Mouse (Mus musculus) skeletal muscle tissue, adult 2 months (tissue): ENCODE data around the gene Vapb.
A peak's percentile ranks its signal among the peaks of the same experiment; 100 is the strongest.
"Not testable (repeated sequence)": the region's sequence is repeated elsewhere in the genome, so short reads cannot be mapped to it uniquely, and the experiment has no call there.

Source experiments
- DNase-seq: peaks from one replicate; pipeline ENCODE4 v3.0.0-alpha.2; 2012; ENCODE audit warnings: low read depth, low spot score

The Vapb gene

GRCm38 (mm10) chr2:173737222-173737989, at the start of gene Vapb:
Gene Vapb (plus strand): TSS chr2:173737511.
- DNase-seq, result peak; percentile 99

GRCm38 (mm10) chr2:173689835-173690234, 47.5 kb upstream of the Vapb start:
- DNase-seq, result no peak

DNA sequence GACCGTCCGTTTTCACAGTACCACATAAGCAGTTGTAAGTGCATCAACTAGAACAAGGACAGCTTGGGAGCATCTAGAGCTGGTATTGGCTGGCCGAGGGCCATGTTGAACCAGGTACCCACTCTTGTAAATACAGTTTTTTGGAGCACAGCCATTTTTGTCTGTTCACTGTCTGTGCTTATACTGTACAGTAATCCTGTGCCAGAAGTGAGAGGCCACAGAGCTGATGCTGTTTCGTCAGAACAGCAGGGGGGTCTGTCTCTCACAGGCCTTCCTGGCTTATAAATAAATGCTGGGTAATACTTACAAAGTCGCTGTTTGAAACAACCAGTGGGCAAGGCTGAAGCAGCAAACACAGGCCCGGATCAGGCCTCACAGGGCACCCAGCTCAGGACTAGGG, 45.6 kb upstream of the Vapb start:
- DNase-seq, result no peak

- DNase-seq, result no peak
Measured at GRCm38 (mm10) chr2:173692693-173693092, 44.6 kb upstream of the Vapb start.

- no peak for DNase-seq
Measured at GRCm38 (mm10) chr2:173698850-173699249, 38.5 kb upstream of the Vapb start.

DNA sequence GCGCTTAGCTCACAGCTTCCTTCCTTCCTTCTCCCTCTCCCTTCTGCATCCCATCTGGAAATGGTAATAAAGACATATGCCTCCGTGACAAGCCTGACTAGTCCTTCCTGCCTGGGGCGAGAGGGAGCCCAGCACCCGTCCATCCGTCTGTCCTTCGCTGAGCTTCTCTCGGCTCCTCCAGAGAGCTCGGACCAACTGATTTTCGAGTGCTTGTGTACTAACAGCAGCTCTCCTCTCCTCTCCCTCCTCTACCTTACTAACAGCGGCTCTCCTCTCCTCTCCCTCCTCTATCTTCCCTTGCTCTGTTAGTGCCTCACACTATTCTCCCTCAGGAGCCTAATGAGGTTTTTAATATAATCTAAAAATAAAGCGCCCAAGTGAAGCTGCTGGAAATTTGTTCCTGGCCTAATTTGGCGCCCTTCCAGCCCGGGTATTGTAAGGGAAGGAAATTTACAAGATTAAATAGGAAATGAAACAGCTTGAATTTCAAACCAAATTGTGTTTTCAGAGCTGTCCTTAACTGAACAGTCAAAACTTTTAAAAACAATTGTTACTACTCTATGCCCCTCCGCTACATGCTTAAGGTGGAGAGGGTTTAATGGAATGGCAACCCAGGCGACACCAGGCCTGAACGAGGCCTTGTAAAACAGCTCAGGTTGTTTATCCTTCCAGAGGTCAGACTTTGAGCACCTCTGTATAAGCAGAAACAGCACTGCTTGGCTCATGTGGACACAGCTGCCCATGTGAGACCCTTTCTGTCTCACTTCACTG, 35.0 kb upstream of the Vapb start:
- DNase-seq, result no peak

- no peak for DNase-seq
Measured at GRCm38 (mm10) chr2:173702867-173703237, 34.5 kb upstream of the Vapb start.

GRCm38 (mm10) chr2:173705827-173706551, 31.3 kb upstream of the Vapb start:
- no peak for DNase-seq

- DNase-seq, result not testable (repeated sequence)
Measured at GRCm38 (mm10) chr2:173707626-173708025, 29.7 kb upstream of the Vapb start.

GRCm38 (mm10) chr2:173710193-173710592, 27.1 kb upstream of the Vapb start:
- no peak for DNase-seq

DNA sequence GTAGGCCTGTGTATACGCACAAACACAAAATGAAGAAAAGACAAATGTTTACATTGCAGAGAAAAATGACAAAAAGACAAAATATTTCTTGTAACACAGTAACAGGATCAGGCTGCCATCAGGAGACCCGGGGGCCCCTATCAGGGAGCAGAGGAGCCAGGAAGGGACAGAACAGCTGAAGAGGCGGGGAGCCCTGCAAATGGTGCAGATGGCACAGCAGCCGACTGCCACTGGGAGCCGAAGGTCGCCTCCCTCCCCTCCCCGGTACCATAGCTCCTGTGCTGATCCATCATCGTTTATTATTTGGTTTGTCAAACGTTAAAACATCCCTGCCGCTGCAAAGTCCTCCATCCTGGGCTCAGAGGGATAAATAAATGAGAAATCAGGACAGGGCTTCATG, 24.7 kb upstream of the Vapb start:
- DNase-seq, result no peak

GRCm38 (mm10) chr2:173713241-173713640, 24.1 kb upstream of the Vapb start:
- no peak for DNase-seq

- no peak for DNase-seq
Measured at GRCm38 (mm10) chr2:173714620-173715218, 22.6 kb upstream of the Vapb start.

GRCm38 (mm10) chr2:173716966-173717365, 20.3 kb upstream of the Vapb start:
- DNase-seq, result no peak

GRCm38 (mm10) chr2:173719115-173719514, 18.2 kb upstream of the Vapb start, which contains the start of gene 1700010B08Rik:
Gene 1700010B08Rik (plus strand): TSS chr2:173719415.
- not testable (repeated sequence) for DNase-seq

- no peak for DNase-seq
Measured at GRCm38 (mm10) chr2:173722251-173722857, 15.0 kb upstream of the Vapb start.

GRCm38 (mm10) chr2:173724382-173724781, 12.9 kb upstream of the Vapb start:
- DNase-seq, result no peak

- DNase-seq, result no peak
Measured at GRCm38 (mm10) chr2:173724940-173725807, 12.1 kb upstream of the Vapb start.

DNA sequence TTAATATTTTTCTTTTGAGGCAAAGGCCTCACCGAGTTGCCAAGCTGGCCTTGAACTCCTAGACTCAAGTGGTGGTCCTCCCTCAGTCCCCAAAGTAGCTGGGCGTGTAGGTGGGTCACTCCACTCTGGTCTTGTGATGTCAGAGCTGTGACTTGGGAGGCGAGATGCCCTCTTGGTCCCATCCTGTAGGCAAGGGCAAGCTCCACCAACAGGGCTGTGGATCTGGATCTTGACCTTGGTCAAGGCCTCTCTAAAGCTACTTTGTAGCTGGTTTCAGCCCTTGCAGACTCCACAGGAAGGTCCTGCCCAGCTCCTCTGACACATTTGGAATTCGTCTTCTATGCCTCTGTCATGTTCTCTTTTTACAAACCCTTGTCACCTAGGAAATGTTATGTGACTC, 11.5 kb upstream of the Vapb start:
- DNase-seq, result no peak

- DNase-seq, result no peak
Measured at GRCm38 (mm10) chr2:173730444-173730966, 6.8 kb upstream of the Vapb start.
